Mouse (Mus musculus) cerebellum, adult 2 months (tissue): ENCODE data around the gene Mefv. TPM values are rescaled to one million over a fixed set of nuclear protein-coding genes. Genes with fewer than 3 reads are reported as not detected.
"Not testable (repeated sequence)": the region's sequence is repeated elsewhere in the genome, so short reads cannot be mapped to it uniquely, and the experiment has no call there.

Experiments used
- DNase-seq, 2 experiments: peaks; one replicate each; pipeline ENCODE4 v3.0.0; 2021
- H3K27ac ChIP-seq: fragments of 200-500 bp; 2 replicates; pipeline ENCODE4 v1.5.1; 2012; ENCODE audit warnings: low read length, control low read depth, inconsistent platforms; ENCODE audit not compliant: insufficient read depth
- H3K27me3 ChIP-seq: fragments of 200-500 bp; 2 replicates; pipeline ENCODE4 v1.6.1; 2012; ENCODE audit warnings: inconsistent platforms, mild to moderate bottlenecking, low read length, moderate library complexity; ENCODE audit not compliant: control insufficient read depth, insufficient read depth
- H3K4me1 ChIP-seq: fragments of 200-500 bp; 2 replicates; pipeline ENCODE4 v1.6.1; 2011; ENCODE audit warnings: low read length; ENCODE audit not compliant: control insufficient read depth, insufficient read depth
- H3K4me3 ChIP-seq: fragments of 200-500 bp; replicated peaks from 2 replicates; pipeline ENCODE3; 2011; ENCODE audit warnings: mild to moderate bottlenecking, low read depth, low read length, control low read depth; ENCODE audit not compliant: insufficient read depth
- CTCF ChIP-seq: fragments of 200-500 bp; IDR thresholded peaks from 2 replicates; pipeline ENCODE4 v1.5.1; 2011; ENCODE audit warnings: low read depth, mild to moderate bottlenecking, control low read depth, low read length, moderate library complexity, borderline replicate concordance; ENCODE audit not compliant: insufficient read depth
- POLR2A ChIP-seq: fragments of 200-500 bp; IDR thresholded peaks from 2 replicates; pipeline ENCODE4 v1.6.1; 2011; ENCODE audit warnings: low read length, control low read depth, borderline replicate concordance; ENCODE audit not compliant: insufficient read depth
- WGBS: fragments of 180-500 bp; shearing (Covaris S2); methylation state at CpG from one replicate; pipeline ENCODE4 v1.1.7; 2018; 5-methylcytosine and 5-hydroxymethylcytosine counted together
- polyA plus RNA-seq: library from polyadenylated mRNA; depleted of rRNA; stranded (reverse); fragments of >200 nt; gene quantifications from 2 replicates; pipeline ENCODE4 v1.2.3, GENCODE M21; 2012; rRNA removed

Mefv gene
- polyA plus RNA-seq, 1 experiment: not detected

DNA sequence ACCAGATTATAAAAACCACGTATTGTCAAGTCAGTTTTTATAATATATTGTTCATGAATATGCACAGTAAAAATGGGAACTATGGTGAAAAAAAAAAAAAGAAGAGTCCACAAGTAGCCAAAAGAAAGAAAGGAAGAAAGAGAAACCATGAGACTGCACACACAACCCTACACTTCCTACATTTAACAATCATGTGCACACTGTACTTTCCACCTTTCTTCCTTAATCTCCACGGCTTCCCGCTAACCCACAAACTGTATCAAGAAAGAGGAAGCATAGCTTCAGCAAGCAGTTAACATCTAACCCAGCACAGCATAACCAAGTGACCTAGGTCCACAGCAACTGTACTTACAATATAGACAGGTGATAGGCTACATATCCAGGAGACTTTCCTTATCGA lies 14.7 kb upstream of the Mefv start:
- Histone ChIP-seq H3K27me3 (no peaks in the 10 kb centered on the region), H3K4me1 (no peaks in the 10 kb centered on the region), H3K4me3 (no peak overlapping the region), H3K27ac (no peak overlapping the region)
- TF ChIP-seq CTCF: no peak
- TF ChIP-seq POLR2A: no peak
- WGBS: 91% methylated on average over 4 of the region's 4 CpGs
- DNase-seq: no peak

DNA sequence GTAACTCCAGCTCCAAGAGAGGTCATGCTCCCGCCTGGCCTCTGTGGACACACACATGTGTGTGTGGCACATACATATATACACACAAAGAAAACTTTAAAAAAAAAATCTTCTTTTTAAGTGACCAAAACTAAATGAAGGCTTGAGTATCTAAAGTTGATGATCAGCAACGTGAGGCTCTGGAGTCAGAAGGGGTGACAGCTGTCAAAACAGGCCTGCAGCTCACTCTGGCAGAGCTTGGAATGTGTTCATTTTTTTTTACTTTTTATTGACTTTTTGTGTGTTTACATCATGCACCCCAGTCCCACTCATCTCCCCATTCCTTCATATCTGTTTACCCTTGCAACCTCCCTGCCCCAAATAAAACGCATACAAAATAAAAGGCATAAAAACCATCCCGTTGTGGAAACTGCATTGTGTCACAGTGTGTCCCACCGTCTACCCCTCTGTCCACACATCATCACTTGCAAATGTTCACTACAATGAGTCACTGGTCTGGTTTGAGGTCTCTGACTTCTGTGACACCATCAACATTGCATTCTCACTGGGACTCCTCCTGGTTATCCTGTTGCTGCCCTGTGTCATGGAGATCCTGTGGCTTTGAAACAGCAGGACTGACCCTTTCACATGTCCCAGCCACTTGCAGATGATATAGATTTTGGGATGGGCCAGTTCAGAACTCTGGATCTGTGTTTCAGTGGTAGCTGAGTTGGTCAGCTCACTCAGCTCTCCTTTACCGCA lies 10.3 kb upstream of the Mefv start:
- H3K27me3 ChIP-seq: no peaks in the 10 kb centered on the region
- no peak for DNase-seq
- no peaks in the 10 kb centered on the region for H3K4me1 ChIP-seq
- no peak overlapping the region for H3K4me3 ChIP-seq
- H3K27ac ChIP-seq: no peak overlapping the region
- TF ChIP-seq CTCF (no peak), POLR2A (no peak)
- WGBS: 83% methylated on average over 6 of the region's 6 CpGs

DNA sequence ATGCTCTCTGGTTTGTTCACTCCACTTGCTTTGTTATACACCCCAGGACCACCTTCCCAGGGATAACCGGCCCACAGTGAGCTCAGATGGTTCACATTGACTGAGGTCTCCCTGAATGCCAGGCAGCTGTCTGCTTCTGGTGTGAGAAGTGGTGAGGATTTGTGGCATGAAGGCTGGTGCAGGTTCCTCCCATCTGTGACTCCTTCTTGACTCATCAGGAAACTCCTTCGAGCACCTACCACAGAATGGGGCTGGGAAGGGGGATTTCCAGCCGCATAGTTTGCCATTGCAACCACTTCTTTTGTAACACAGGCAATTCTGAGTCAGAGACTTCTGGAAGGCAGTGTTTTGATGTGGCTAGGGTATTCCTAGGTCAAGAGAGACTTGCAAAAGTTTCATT lies 5.3 kb upstream of the Mefv start:
- 67% methylated on average over 3 of the region's 3 CpGs for WGBS

GRCm38 (mm10) chr16:3714731-3715130 lies 3.2 kb downstream of the Mefv start:
- no peak overlapping the region for H3K4me3 ChIP-seq
- 97% methylated on average over 2 of the region's 2 CpGs for WGBS
- H3K4me1 ChIP-seq: no peaks in the 10 kb centered on the region
- no peak overlapping the region for H3K27ac ChIP-seq
- H3K27me3 ChIP-seq: no peaks in the 10 kb centered on the region
- no peak for DNase-seq
- TF ChIP-seq CTCF: no peak
- TF ChIP-seq POLR2A: no peak

More for the DNA sequence above, 5.3 kb upstream of the Mefv start:
- Histone ChIP-seq H3K4me3 (no peak overlapping the region), H3K27me3 (no peaks in the 10 kb centered on the region), H3K27ac (no peak overlapping the region), H3K4me1 (no peaks in the 10 kb centered on the region)
- TF ChIP-seq POLR2A (no peak), CTCF (no peak)
- DNase-seq: no peak

GRCm38 (mm10) chr16:3706680-3707079 lies 11.2 kb downstream of the Mefv start:
- 85% methylated on average over 6 of the region's 6 CpGs for WGBS
- Histone ChIP-seq H3K27ac (no peak overlapping the region), H3K4me3 (no peak overlapping the region), H3K27me3 (no peaks in the 10 kb centered on the region; the same call in 1 of the 2 replicates), H3K4me1 (no peaks in the 10 kb centered on the region)
- TF ChIP-seq CTCF (no peak), POLR2A (no peak)
- no peak for DNase-seq

- 57% methylated on average over 1 of the region's 1 CpGs for WGBS
Observed at GRCm38 (mm10) chr16:3700893-3701292, 17.0 kb downstream of the Mefv start.

DNA sequence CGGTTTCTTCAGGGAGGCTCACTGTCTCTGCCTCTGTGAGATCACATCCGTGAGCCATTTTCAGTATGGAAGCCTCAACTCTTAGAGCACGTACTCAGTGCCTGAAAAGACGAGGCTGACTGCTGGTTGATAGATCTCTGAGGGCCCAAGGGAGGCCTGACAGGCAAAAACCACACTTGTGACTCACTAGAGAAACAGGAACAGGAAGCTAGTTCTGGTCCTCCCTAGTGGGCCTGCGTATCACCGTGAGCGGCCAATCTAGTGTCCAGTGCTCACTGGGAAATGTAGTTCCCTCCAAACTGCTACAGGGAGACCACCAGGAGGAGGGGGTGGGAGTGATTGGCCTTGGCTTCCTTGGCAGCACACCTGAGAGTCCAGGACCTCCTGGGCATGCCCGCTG lies 18.6 kb downstream of the Mefv start:
- Histone ChIP-seq H3K4me3 (no peak overlapping the region), H3K27ac (no peak overlapping the region), H3K27me3 (no peaks in the 10 kb centered on the region), H3K4me1 (no peaks in the 10 kb centered on the region)
- TF ChIP-seq CTCF (no peak), POLR2A (no peak)
- no peak for DNase-seq
- WGBS: 80% methylated on average over 8 of the region's 8 CpGs

More at GRCm38 (mm10) chr16:3700893-3701292, 17.0 kb downstream of the Mefv start:
- Histone ChIP-seq H3K4me1 (no peaks in the 10 kb centered on the region), H3K4me3 (no peak overlapping the region), H3K27me3 (no peaks in the 10 kb centered on the region), H3K27ac (no peak overlapping the region)
- DNase-seq: no peak
- TF ChIP-seq CTCF (no peak), POLR2A (no peak)

GRCm38 (mm10) chr16:3689608-3690007 lies 28.3 kb downstream of the Mefv start:
- H3K27ac ChIP-seq, H3K4me1 ChIP-seq, H3K4me3 ChIP-seq, H3K27me3 ChIP-seq: not testable (repeated sequence)
- DNase-seq: peak in 1 of 2 experiments; percentile 3
- WGBS: 55% methylated on average over 20 of the region's 20 CpGs

Other genes with a start within 250 kb of the Mefv start
- gene Olfr161, start 127.1 kb downstream of the Mefv start, polyA plus RNA-seq: not detected in 2 replicates
- 18.5 and 19.6 TPM in 2 replicates for gene Zfp263, start 26.0 kb upstream of the Mefv start, polyA plus RNA-seq
- gene Olfr15, start 112.8 kb upstream of the Mefv start, polyA plus RNA-seq: not detected in 2 replicates
- 1.8 and 2.2 TPM in 2 replicates for gene Zfp174, start 129.2 kb upstream of the Mefv start, polyA plus RNA-seq
- 115 and 116 TPM in 2 replicates for gene Naa60, start 154.3 kb upstream of the Mefv start, polyA plus RNA-seq
- 14.1 and 14.3 TPM in 2 replicates for gene Zfp597, start 166.5 kb upstream of the Mefv start, polyA plus RNA-seq
- gene Gm20695, start 166.6 kb upstream of the Mefv start, polyA plus RNA-seq: 0.69 and 1.4 TPM in 2 replicates
- 4.8 and 5.8 TPM in 2 replicates for gene 1700037C18Rik, start 190.6 kb upstream of the Mefv start, polyA plus RNA-seq
- 24.6 and 26.5 TPM in 2 replicates for gene Cluap1, start 190.7 kb upstream of the Mefv start, polyA plus RNA-seq